In the genomic region with DNA sequence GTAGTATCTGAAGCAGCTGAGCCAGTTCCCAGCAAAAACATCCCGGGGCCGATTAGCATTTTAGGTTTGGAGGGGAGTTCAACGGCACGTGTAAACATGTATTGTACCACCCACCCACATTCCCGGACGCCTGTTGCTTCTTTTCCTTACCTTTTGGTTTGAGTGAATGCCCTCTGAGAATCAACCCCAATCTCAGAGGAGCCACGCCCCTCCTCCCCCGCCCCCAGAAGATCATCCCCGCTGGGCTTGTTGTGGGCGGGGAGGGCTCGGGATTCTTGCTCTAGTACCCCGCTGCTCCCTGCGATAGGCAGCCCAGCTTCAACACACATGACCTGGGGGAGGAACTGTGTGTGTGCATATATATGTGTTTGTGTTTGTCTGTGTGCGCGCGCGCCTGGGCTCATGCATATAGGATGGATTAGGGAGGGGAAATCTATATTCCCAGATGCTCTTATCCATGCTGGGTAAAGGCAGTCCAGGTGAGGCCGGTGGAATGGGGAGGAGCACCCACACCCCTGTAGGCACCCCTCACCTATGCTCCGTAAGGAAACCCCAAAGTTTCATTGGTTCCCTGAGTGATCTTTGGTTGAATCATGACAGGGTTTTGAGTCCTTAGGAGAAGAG, we compare ENCODE assay signal across 10 mouse cellular contexts. TPM values are rescaled to one million over a fixed set of nuclear protein-coding genes. Genes with fewer than 3 reads are reported as not detected.
DNase-seq lines count a peak whose midpoint lies in the region; ATAC-seq lines count a peak whose summit lies in the region.
"Had no signal": no experiment of that assay in that cellular context is flagged by ENCODE, and none has a peak within 500 bp of the region (broad histone marks: within the 10 kb centered on the region; RNA-seq: fewer than 3 reads in every experiment).

No protein-coding gene starts in this region.

- no peak overlapping the region for H3K27ac ChIP-seq in kidney, embryonic 15.5 days
- H3K27ac ChIP-seq in embryonic facial prominence, embryonic 11.5 days (replicated peaks; ENCODE audit: low read depth, low read length), result no peak overlapping the region
- no peak overlapping the region for H3K27ac ChIP-seq in hindbrain, embryonic 15.5 days (replicated peaks)
- no peak overlapping the region for H3K27ac ChIP-seq in midbrain, embryonic 12.5 days (replicated peaks)

- H3K36me3 ChIP-seq in kidney, embryonic 15.5 days, result no peaks in the 10 kb centered on the region
- no peaks in the 10 kb centered on the region for H3K36me3 ChIP-seq in embryonic facial prominence, embryonic 11.5 days (replicated peaks; ENCODE audit: control insufficient read depth, insufficient read depth, low read depth, low read length)
- no peaks in the 10 kb centered on the region for H3K36me3 ChIP-seq in hindbrain, embryonic 15.5 days
- H3K36me3 ChIP-seq in midbrain, embryonic 12.5 days, result no peaks in the 10 kb centered on the region

- 4% methylated on average over 19 of the region's 19 CpGs for WGBS in kidney, embryonic 15.5 days
- WGBS in embryonic facial prominence, embryonic 11.5 days, result 6% methylated on average over 19 of the region's 19 CpGs
- 4% methylated on average over 19 of the region's 19 CpGs for WGBS in hindbrain, embryonic 15.5 days
- WGBS in midbrain, embryonic 12.5 days, result 4% methylated on average over 19 of the region's 19 CpGs

- H3K4me1 ChIP-seq in kidney, embryonic 15.5 days, result peaks cover 7% of the 10 kb centered on the region
- H3K4me1 ChIP-seq in embryonic facial prominence, embryonic 11.5 days (ENCODE audit: control insufficient read depth, insufficient read depth, low read length), result no peaks in the 10 kb centered on the region
- H3K4me1 ChIP-seq in hindbrain, embryonic 15.5 days (replicated peaks), result peaks cover 12% of the 10 kb centered on the region
- peaks cover 6% of the 10 kb centered on the region for H3K4me1 ChIP-seq in midbrain, embryonic 12.5 days

- H3K27me3 ChIP-seq in kidney, embryonic 15.5 days, result no peaks in the 10 kb centered on the region
- no peaks in the 10 kb centered on the region for H3K27me3 ChIP-seq in embryonic facial prominence, embryonic 11.5 days (ENCODE audit: control insufficient read depth, insufficient read depth, low read length)
- no peaks in the 10 kb centered on the region for H3K27me3 ChIP-seq in hindbrain, embryonic 15.5 days
- 0 out of 2 replicates have a peak, but pooled peaks cover 14% of the 10 kb centered on the region for H3K27me3 ChIP-seq in midbrain, embryonic 12.5 days

- H3K9me3 ChIP-seq in kidney, embryonic 15.5 days (replicated peaks), result no peaks in the 10 kb centered on the region
- no peaks in the 10 kb centered on the region for H3K9me3 ChIP-seq in embryonic facial prominence, embryonic 11.5 days (replicated peaks; ENCODE audit: control insufficient read depth, low read length)
- H3K9me3 ChIP-seq in hindbrain, embryonic 15.5 days, result no peaks in the 10 kb centered on the region
- H3K9me3 ChIP-seq in midbrain, embryonic 12.5 days, result no peaks in the 10 kb centered on the region

- H3K9ac ChIP-seq in kidney, embryonic 15.5 days, result no peak overlapping the region
- H3K9ac ChIP-seq in embryonic facial prominence, embryonic 11.5 days (replicated peaks; ENCODE audit: low read length), result 0 out of 2 replicates have a peak overlapping the region, but pooled peaks have one; percentile 28
- H3K9ac ChIP-seq in hindbrain, embryonic 15.5 days, result peak overlapping the region; percentile 9; the same call in 1 of the 2 replicates
- no peak overlapping the region; the same call in 1 of the 2 replicates for H3K9ac ChIP-seq in midbrain, embryonic 12.5 days (replicated peaks)

- ATAC-seq in kidney, embryonic 15.5 days (replicated peaks; ENCODE audit: low FRiP score), result 0 out of 2 replicates have a peak, but pooled peaks have one; percentile 18
- ATAC-seq in embryonic facial prominence, embryonic 11.5 days (replicated peaks; ENCODE audit: insufficient number of reproducible peaks, low FRiP score, low TSS enrichment, low read depth), result no peak; the same call in 1 of the 2 replicates
- peak; percentile 68 for ATAC-seq in hindbrain, embryonic 15.5 days (ENCODE audit: low FRiP score, low read depth)
- no peak for ATAC-seq in midbrain, embryonic 12.5 days (ENCODE audit: low FRiP score, low read depth)

- DNase-seq in kidney, postnatal 25 days, result no peak
- no peak for DNase-seq in embryonic facial prominence, embryonic 11.5 days (ENCODE audit: low spot score)
- DNase-seq in yolk sac, embryonic 10.5 days (ENCODE audit: low spot score), result no peak
- DNase-seq in layer of hippocampus, adult 9-11 months, result no peak
- DNase-seq in ovary, adult 18-20 months (ENCODE audit: low spot score), result no peak
- DNase-seq: cerebellum, adult 9-11 months; kidney, adult 11 months had no signal

- 0 out of 2 replicates have a peak overlapping the region, but pooled peaks have one; percentile 2 for H3K4me3 ChIP-seq in kidney, embryonic 15.5 days (replicated peaks)
- H3K4me3 ChIP-seq in embryonic facial prominence, embryonic 11.5 days (ENCODE audit: low read depth, low read length), result no peak overlapping the region
- H3K4me3 ChIP-seq in hindbrain, embryonic 15.5 days, result peak overlapping the region; percentile 24
- peak overlapping the region; percentile 12; the same call in 1 of the 2 replicates for H3K4me3 ChIP-seq in midbrain, embryonic 12.5 days

- peak overlapping the region; percentile 48 for H3K4me2 ChIP-seq in kidney, embryonic 15.5 days
- peak overlapping the region; percentile 23 for H3K4me2 ChIP-seq in embryonic facial prominence, embryonic 11.5 days (ENCODE audit: low read depth, low read length)
- H3K4me2 ChIP-seq in hindbrain, embryonic 15.5 days, result peak overlapping the region; percentile 50
- peak overlapping the region; percentile 39 for H3K4me2 ChIP-seq in midbrain, embryonic 12.5 days (replicated peaks)

RNA-seq across cellular contexts. Expression of a gene that starts 6.4 kb away (rescaled TPM):
- 74.6 and 85.1 TPM in 2 replicates for polyA plus RNA-seq in kidney, embryonic 15.5 days (2015; fragmentation: Nextera tagmentation; extraction: Ambion mirVana)
- polyA plus RNA-seq in embryonic facial prominence, embryonic 11.5 days (2014; fragmentation: Nextera tagmentation; extraction: Ambion mirVana), result 53.2 and 56.3 TPM in 2 replicates
- polyA plus RNA-seq in hindbrain, embryonic 15.5 days (2015; fragmentation: Nextera tagmentation; extraction: Ambion mirVana), result 47.5 and 49.8 TPM in 2 replicates
- 58.6 and 63.0 TPM in 2 replicates for polyA plus RNA-seq in midbrain, embryonic 12.5 days (2016; fragmentation: Nextera tagmentation; extraction: Ambion mirVana)

RNA-seq across cellular contexts. Expression of a gene that starts 52.4 kb away (rescaled TPM):
- not detected in 2 replicates for polyA plus RNA-seq in kidney, embryonic 15.5 days (2015; fragmentation: Nextera tagmentation; extraction: Ambion mirVana)
- polyA plus RNA-seq in embryonic facial prominence, embryonic 11.5 days (2014; fragmentation: Nextera tagmentation; extraction: Ambion mirVana), result not detected in 2 replicates
- not detected in 2 replicates for polyA plus RNA-seq in hindbrain, embryonic 15.5 days (2015; fragmentation: Nextera tagmentation; extraction: Ambion mirVana)
- not detected in 2 replicates for polyA plus RNA-seq in midbrain, embryonic 12.5 days (2016; fragmentation: Nextera tagmentation; extraction: Ambion mirVana)

Comparison
In these comparisons a context has a peak if more than half of its experiments do, and no peak if none do; other contexts are left out.
1. ATAC-seq: peak in kidney, embryonic 15.5 days (single experiment) and hindbrain, embryonic 15.5 days (single experiment); none in embryonic facial prominence, embryonic 11.5 days (single experiment) and midbrain, embryonic 12.5 days (single experiment).
2. H3K9ac ChIP-seq: peak in embryonic facial prominence, embryonic 11.5 days (single experiment) and hindbrain, embryonic 15.5 days (single experiment); none in kidney, embryonic 15.5 days (single experiment) and midbrain, embryonic 12.5 days (single experiment).
3. Peak in every context shown above with its lines, with median percentiles within 50 percentile points of each other: H3K4me2 ChIP-seq.